Mouse (Mus musculus): ENCODE measurements around the gene Xpnpep1.

Xpnpep1 gene

GRCm38 (mm10) chr19:53040164-53041132 is at the start of gene Xpnpep1:
Gene Xpnpep1 (minus strand): TSS chr19:53040214.
- DNase-seq (ENCODE audit: low spot score in 2 of 2) = no peak

GRCm38 (mm10) chr19:53087268-53088143 is 47.5 kb upstream of the Xpnpep1 start:
- DNase-seq (ENCODE audit: low spot score in 2 of 2) = no peak

- DNase-seq (ENCODE audit: low spot score in 2 of 2) = no peak
Measured at GRCm38 (mm10) chr19:53086861-53087260, 46.8 kb upstream of the Xpnpep1 start.

GRCm38 (mm10) chr19:53084735-53085134 is 44.7 kb upstream of the Xpnpep1 start:
- DNase-seq (ENCODE audit: low spot score in 2 of 2) = no peak

GRCm38 (mm10) chr19:53082862-53083261 is 42.8 kb upstream of the Xpnpep1 start:
- no peak for DNase-seq (ENCODE audit: low spot score in 2 of 2)

GRCm38 (mm10) chr19:53081339-53081738 is 41.3 kb upstream of the Xpnpep1 start:
- no peak for DNase-seq (ENCODE audit: low spot score in 2 of 2)

GRCm38 (mm10) chr19:53080921-53081320 is 40.9 kb upstream of the Xpnpep1 start:
- no peak for DNase-seq (ENCODE audit: low spot score in 2 of 2)

GRCm38 (mm10) chr19:53080487-53080886 is 40.5 kb upstream of the Xpnpep1 start:
- DNase-seq (ENCODE audit: low spot score in 2 of 2) = no peak

- DNase-seq (ENCODE audit: low spot score in 2 of 2) = no peak
Measured at GRCm38 (mm10) chr19:53080026-53080425, 40.0 kb upstream of the Xpnpep1 start.

- DNase-seq (ENCODE audit: low spot score in 2 of 2) = no peak
Measured at GRCm38 (mm10) chr19:53078271-53079085, 38.5 kb upstream of the Xpnpep1 start.

- DNase-seq (ENCODE audit: low spot score in 2 of 2) = no peak
Measured at GRCm38 (mm10) chr19:53077278-53077677, 37.3 kb upstream of the Xpnpep1 start.

- no peak for DNase-seq (ENCODE audit: low spot score in 2 of 2)
Measured at GRCm38 (mm10) chr19:53076238-53076981, 36.4 kb upstream of the Xpnpep1 start.

- no peak for DNase-seq (ENCODE audit: low spot score in 2 of 2)
Measured at GRCm38 (mm10) chr19:53075896-53076237, 35.9 kb upstream of the Xpnpep1 start.

- DNase-seq (ENCODE audit: low spot score in 2 of 2) = no peak
Measured at GRCm38 (mm10) chr19:53074899-53075722, 35.1 kb upstream of the Xpnpep1 start.

- DNase-seq (ENCODE audit: low spot score in 2 of 2) = no peak
Measured at GRCm38 (mm10) chr19:53073521-53073920, 33.5 kb upstream of the Xpnpep1 start.

- no peak for DNase-seq (ENCODE audit: low spot score in 2 of 2)
Measured at GRCm38 (mm10) chr19:53072406-53072805, 32.4 kb upstream of the Xpnpep1 start.

- DNase-seq (ENCODE audit: low spot score in 2 of 2) = no peak
Measured at GRCm38 (mm10) chr19:53071651-53072050, 31.6 kb upstream of the Xpnpep1 start.

- DNase-seq (ENCODE audit: low spot score in 2 of 2) = no peak
Measured at GRCm38 (mm10) chr19:53070870-53071269, 30.9 kb upstream of the Xpnpep1 start.

GRCm38 (mm10) chr19:53069451-53069850 is 29.4 kb upstream of the Xpnpep1 start:
- no peak for DNase-seq (ENCODE audit: low spot score in 2 of 2)

- DNase-seq (ENCODE audit: low spot score in 2 of 2) = no peak
Measured at GRCm38 (mm10) chr19:53066934-53067333, 26.9 kb upstream of the Xpnpep1 start.

Data from frontal cortex, postnatal 10 days (tissue).